Mouse (Mus musculus): Measurements from ENCODE around the gene Nptn. TPM values are rescaled to one million over a fixed set of nuclear protein-coding genes. Genes with fewer than 3 reads are reported as not detected.

Nptn gene
- 100 to 1,000 TPM; 150 to 176 TPM for total RNA-seq (2023)

DNA sequence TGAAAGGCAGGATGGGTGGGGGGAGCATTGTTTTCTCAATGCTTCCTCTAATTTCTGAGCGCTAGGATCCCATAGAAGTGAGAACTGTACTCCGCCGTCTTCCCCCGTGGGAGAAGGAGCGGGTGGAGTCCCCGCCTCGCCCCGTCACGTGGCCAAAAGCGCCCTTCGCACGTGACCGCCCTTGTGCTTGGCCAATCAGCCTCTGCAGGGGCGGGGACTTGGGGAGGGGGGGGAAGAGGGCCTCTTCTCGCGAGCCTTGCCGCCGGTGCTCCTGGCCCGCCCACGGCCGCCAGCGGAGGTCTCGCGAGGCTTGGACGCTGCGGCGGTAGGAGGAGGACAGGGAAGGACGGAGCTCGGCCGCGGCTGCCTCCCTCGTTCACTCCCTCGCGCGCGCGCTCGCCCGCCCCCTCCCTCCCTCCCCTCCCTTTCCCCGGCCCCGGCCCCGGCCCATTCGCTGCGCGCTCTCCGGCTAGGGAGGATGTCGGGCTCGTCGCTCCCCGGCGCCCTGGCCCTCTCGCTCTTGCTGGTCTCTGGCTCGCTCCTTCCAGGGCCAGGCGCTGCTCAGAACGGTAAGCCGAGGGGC is at the start of gene Nptn:
Gene Nptn, plus strand, starts transcription at position 283 of the 583 bp plus-strand sequence.

DNA sequence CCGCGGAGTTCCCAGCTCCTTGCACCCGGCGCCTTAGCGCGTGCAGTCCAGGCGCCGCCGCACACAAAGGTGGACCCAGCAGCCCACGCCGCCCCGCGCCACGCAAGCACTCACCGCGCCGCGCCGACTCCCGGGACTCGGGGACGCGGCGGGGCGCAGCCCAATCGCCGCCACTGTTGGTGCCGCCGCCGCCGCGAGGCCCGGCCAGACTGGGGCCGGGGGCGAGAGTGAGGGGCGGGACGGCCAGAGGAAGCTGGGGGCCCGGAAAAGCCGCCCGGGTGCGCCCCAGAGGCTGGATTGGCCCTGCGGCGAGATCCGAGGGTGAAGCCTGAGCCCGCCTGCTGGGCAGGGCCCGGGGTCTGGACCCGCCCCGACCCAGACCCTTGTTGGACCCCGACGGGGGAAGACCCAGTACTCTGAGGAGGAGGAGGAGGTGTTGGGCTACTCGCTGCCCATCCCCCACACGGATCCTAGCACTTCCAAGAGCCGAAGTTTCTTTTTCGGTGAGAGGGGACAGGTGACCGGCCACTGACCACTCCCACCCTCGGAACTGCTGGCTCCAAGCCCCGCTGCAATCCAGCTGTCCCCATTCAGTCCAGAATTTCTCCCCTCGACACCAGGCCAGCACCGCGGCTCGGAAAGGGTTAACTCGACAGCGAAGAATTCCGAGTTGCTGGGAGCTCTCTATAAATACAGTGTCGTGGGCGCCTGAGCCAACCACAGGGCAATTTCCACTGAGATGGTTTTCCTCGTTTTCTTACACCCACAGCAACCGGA is 26.9 kb upstream of the Nptn start, which contains the start of gene Cd276:
Gene Cd276, minus strand, starts transcription at position 530 of the 777 bp plus-strand sequence.

Other genes starting within 250 kb of the Nptn start
- gene Tbc1d21, start 211.8 kb upstream of the Nptn start, total RNA-seq (2023) = not detected
- not detected for gene Insyn1, start 93.6 kb upstream of the Nptn start, total RNA-seq (2023)
- gene Cd276, start 26.8 kb upstream of the Nptn start, total RNA-seq (2023) = under 1 TPM; 0.37 to 0.62 TPM
- 1 to 10 TPM in 1 of 2 experiments, not detected in 1; 1.7 TPM for gene Rec114, start 161.7 kb downstream of the Nptn start, total RNA-seq (2023)
- gene Hcn4, start 241.2 kb downstream of the Nptn start, total RNA-seq (2023) = not detected

Data from neutrophil, adult 59 days (primary cell).